10 mouse cellular contexts compared by ENCODE assay signal in the genomic region with DNA sequence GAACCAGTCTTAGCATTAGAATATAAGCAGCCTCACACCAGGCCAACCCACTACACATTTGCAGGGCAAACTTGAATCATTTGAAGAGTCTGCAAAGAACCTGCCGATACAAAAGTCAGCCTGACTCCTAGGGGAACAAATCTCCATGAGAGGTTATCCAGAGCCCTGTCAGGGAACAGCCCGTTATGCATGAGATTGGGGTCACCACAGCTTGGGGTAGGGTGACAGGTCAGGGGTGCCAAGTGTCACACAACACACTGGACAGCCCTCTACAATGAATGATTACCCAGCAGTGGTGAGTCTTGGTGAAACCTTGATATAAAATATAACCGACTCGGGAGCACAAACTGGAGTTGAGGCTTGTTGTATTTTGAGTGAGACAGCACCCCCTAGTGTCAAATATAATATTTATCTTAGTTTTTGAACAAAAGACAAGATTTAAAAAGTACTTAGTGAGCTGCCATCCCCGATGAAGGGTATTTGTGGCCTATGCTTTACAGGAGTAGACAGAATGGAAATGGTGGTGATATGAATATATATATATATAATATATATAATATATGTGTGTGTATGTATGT. TPM values are rescaled to one million over a fixed set of nuclear protein-coding genes. Genes with fewer than 3 reads are reported as not detected.
A peak's percentile ranks its signal among the peaks of the same experiment; 100 is the strongest.
DNase-seq lines count a peak whose midpoint lies in the region; ATAC-seq and TF ChIP-seq lines count a peak whose summit lies in the region.
"Had no signal": no experiment of that assay in that cellular context is flagged by ENCODE, and none has a peak within 500 bp of the region (broad histone marks: within the 10 kb centered on the region; RNA-seq: fewer than 3 reads in every experiment).

No protein-coding gene starts in this region.

- intact Hi-C loops in heart, postnatal 14 days (cut with DNase I), result no loop called here

- H3K36me3 ChIP-seq in liver, adult 2 months (ENCODE audit: control insufficient read depth, insufficient read depth, low read length), result no peaks in the 10 kb centered on the region
- no peaks in the 10 kb centered on the region for H3K36me3 ChIP-seq in liver, embryonic 11.5 days (ENCODE audit: control insufficient read depth, insufficient read depth, low read length)
- no peaks in the 10 kb centered on the region for H3K36me3 ChIP-seq in myocyte (ENCODE audit: control insufficient read depth, insufficient read depth)

- TF ChIP-seq CTCF in liver, adult 2 months (IDR thresholded peaks at IDR 0.05; ENCODE audit: low read depth, low read length), result peak; percentile 38; the same call in 1 of the 2 replicates

- no peaks in the 10 kb centered on the region for H3K4me1 ChIP-seq in liver, adult 2 months (ENCODE audit: control insufficient read depth, insufficient read depth, low read length)
- no peaks in the 10 kb centered on the region for H3K4me1 ChIP-seq in liver, embryonic 11.5 days (replicated peaks; ENCODE audit: control insufficient read depth, insufficient read depth, low read length)

- no peaks in the 10 kb centered on the region for H3K79me2 ChIP-seq in liver, adult 2 months (ENCODE audit: control insufficient read depth, insufficient read depth, low read length)
- no peaks in the 10 kb centered on the region for H3K79me2 ChIP-seq in myocyte (ENCODE audit: control insufficient read depth, insufficient read depth)

- no peaks in the 10 kb centered on the region for H3K9me3 ChIP-seq in liver, embryonic 11.5 days (ENCODE audit: control insufficient read depth, low read length)

- no peak overlapping the region for H3K27ac ChIP-seq in liver, adult 2 months (replicated peaks; ENCODE audit: insufficient read depth, low read depth, low read length)
- H3K27ac ChIP-seq in liver, embryonic 11.5 days (ENCODE audit: low read depth, low read length), result no peak overlapping the region

- H3ac ChIP-seq in myocyte (ENCODE audit: control insufficient read depth, insufficient read length), result no peak overlapping the region

- TF ChIP-seq POLR2A in liver, adult 2 months (IDR thresholded peaks at IDR 0.05; ENCODE audit: extremely low read depth, insufficient read depth, low read length), result no peak
- TF ChIP-seq POLR2A in myocyte (IDR thresholded peaks at IDR 0.05; ENCODE audit: insufficient read length, low read depth), result no peak

- no peak; the same call in 1 of the 2 replicates for ATAC-seq in liver, embryonic 11.5 days (replicated peaks; ENCODE audit: low FRiP score)

- DNase-seq in cerebellum, adult 9-10 months, result peak; percentile 78
- DNase-seq in cerebellum, adult 8-10 months, result no peak
- peak; percentile 67 for DNase-seq in liver, adult 2 months (ENCODE audit: extremely low read depth, low read depth, low spot score)
- DNase-seq in liver, embryonic 11.5 days (ENCODE audit: low spot score), result no peak
- peak; percentile 35 for DNase-seq in c-Kit-positive CD71-positive TER-119-positive erythroid progenitor cells, embryonic 14.5 days (ENCODE audit: low spot score)
- no peak for DNase-seq in thymus, postnatal 4 days
- no peak for DNase-seq in heart, postnatal 14 days

- no peaks in the 10 kb centered on the region for H3K27me3 ChIP-seq in liver, adult 2 months (ENCODE audit: control insufficient read depth, insufficient read depth, low read length)
- H3K27me3 ChIP-seq in liver, embryonic 11.5 days (replicated peaks; ENCODE audit: control insufficient read depth, insufficient read depth, low read length), result no peaks in the 10 kb centered on the region
- no peaks in the 10 kb centered on the region for H3K27me3 ChIP-seq in myocyte (ENCODE audit: control insufficient read depth, insufficient read depth, insufficient read length)

- no peak overlapping the region for H3K9ac ChIP-seq in liver, adult 2 months (ENCODE audit: low read depth, low read length)
- H3K9ac ChIP-seq in liver, embryonic 11.5 days (ENCODE audit: low read depth, low read length), result no peak overlapping the region

- WGBS in liver, adult 2 months, result 35% methylated on average over 5 of the region's 5 CpGs
- WGBS in liver, embryonic 11.5 days, result 61% methylated on average over 5 of the region's 5 CpGs

- no peak overlapping the region for H3K4me2 ChIP-seq in liver, embryonic 11.5 days
- H3K4me2 ChIP-seq in myocyte (ENCODE audit: low read depth), result peak overlapping the region; percentile 8

- H3K4me3 ChIP-seq in liver, adult 2 months (ENCODE audit: insufficient read depth, low read depth, low read length), result no peak overlapping the region
- H3K4me3 ChIP-seq in liver, embryonic 11.5 days (ENCODE audit: low read depth, low read length), result no peak overlapping the region
- H3K4me3 ChIP-seq in myocyte, result no peak overlapping the region

TF ChIP-seq in myocyte, 11 proteins besides CTCF, POLR2A, EP300 and RAD21:
- TF ChIP-seq MYOG (IDR thresholded peaks at IDR 0.05; ENCODE audit: control insufficient read depth in 1 of 3, insufficient read depth in 1 of 3, insufficient read length in 2 of 3, low read depth in 2 of 3) (no peak), E2F4 (IDR thresholded peaks at IDR 0.05; ENCODE audit: insufficient read depth) (no peak), REST (IDR thresholded peaks at IDR 0.05; ENCODE audit: insufficient read depth, insufficient read length) (no peak), MYOD1 (IDR thresholded peaks at IDR 0.05; ENCODE audit: control insufficient read depth in 1 of 3, insufficient read length in 2 of 3, low read depth in 2 of 3) (no peak), TCF12 (IDR thresholded peaks at IDR 0.05; ENCODE audit: insufficient read depth, poor library complexity, severe bottlenecking) (no peak), MAX (IDR thresholded peaks at IDR 0.05; ENCODE audit: low read depth) (no peak), USF1 (IDR thresholded peaks at IDR 0.05; ENCODE audit: low read depth) (no peak), CEBPB (IDR thresholded peaks at IDR 0.05; ENCODE audit: insufficient read depth, poor library complexity, severe bottlenecking) (no peak), POLR2AphosphoS2 (IDR thresholded peaks at IDR 0.05; ENCODE audit: insufficient read length, low read depth) (no peak), TCF3 (IDR thresholded peaks at IDR 0.05; ENCODE audit: insufficient read length, low read depth) (no peak), SRF (IDR thresholded peaks at IDR 0.05; ENCODE audit: control insufficient read depth, insufficient read length, low read depth) (no peak)

RNA-seq across cellular contexts. Expression of a gene that starts 13.7 kb away (rescaled TPM):
- total RNA-seq in liver, adult 2 months (2014; rRNA removed), result not detected in 2 replicates
- polyA plus RNA-seq in liver, adult 2 months (2012; rRNA removed), result not detected in 2 replicates
- polyA plus RNA-seq in liver, embryonic 11.5 days (2014; fragmentation: Nextera tagmentation; extraction: Ambion mirVana), result not detected in 2 replicates
- not detected for polyA plus RNA-seq in myocyte (2012; fragmentation: generic; extraction: Trizol)
- not detected for total RNA-seq in heart, postnatal 14 days (2021)
- total RNA-seq: gastrocnemius, postnatal 4 days had no signal
- polyA plus RNA-seq: C2C12 had no signal

RNA-seq across cellular contexts. Expression of a gene that starts 53.2 kb away (rescaled TPM):
- total RNA-seq in liver, adult 2 months (2014; rRNA removed), result 226 and 238 TPM in 2 replicates
- polyA plus RNA-seq in liver, adult 2 months (2012; rRNA removed), result 166 and 174 TPM in 2 replicates
- 1.9 and 2.5 TPM in 2 replicates for polyA plus RNA-seq in liver, embryonic 11.5 days (2014; fragmentation: Nextera tagmentation; extraction: Ambion mirVana)
- 0.31 TPM for polyA plus RNA-seq in myocyte (2012; fragmentation: generic; extraction: Trizol)
- 1 to 10 TPM in 1 of 2 experiments, under 1 TPM in 1; 0.41 to 1.5 TPM for total RNA-seq in heart, postnatal 14 days (2021)

Comparison
In these comparisons a context has a peak if more than half of its experiments do, and no peak if none do; other contexts are left out.
1. DNase-seq: peak in cerebellum, adult 9-10 months (single experiment), liver, adult 2 months (single experiment) and c-Kit-positive CD71-positive TER-119-positive erythroid progenitor cells, embryonic 14.5 days (single experiment); none in cerebellum, adult 8-10 months (single experiment), liver, embryonic 11.5 days (single experiment), thymus, postnatal 4 days (single experiment) and heart, postnatal 14 days (0 of 2).
2. RNA of a gene that starts 53.2 kb away (polyA plus RNA-seq): 166 to 174 TPM in liver, adult 2 months; 1.9 to 2.5 TPM in liver, embryonic 11.5 days and 0.31 TPM in myocyte (single experiment); every median in the first group is over 10 times any median in the second.